Mouse (Mus musculus) olfactory bulb, adult 2 months (tissue): ENCODE measurements around the gene Trim14.

Source experiments
- CTCF ChIP-seq: fragments of 200-500 bp; IDR thresholded peaks from 2 replicates; pipeline ENCODE4 v1.5.1; 2012; ENCODE audit warnings: low read depth, mild to moderate bottlenecking, low read length, moderate library complexity; ENCODE audit not compliant: insufficient read depth
- POLR2A ChIP-seq: fragments of 200-500 bp; IDR thresholded peaks from 2 replicates; pipeline ENCODE4 v1.6.1; 2012; ENCODE audit warnings: mild to moderate bottlenecking, low read depth, low read length, moderate library complexity; ENCODE audit not compliant: insufficient read depth

DNA sequence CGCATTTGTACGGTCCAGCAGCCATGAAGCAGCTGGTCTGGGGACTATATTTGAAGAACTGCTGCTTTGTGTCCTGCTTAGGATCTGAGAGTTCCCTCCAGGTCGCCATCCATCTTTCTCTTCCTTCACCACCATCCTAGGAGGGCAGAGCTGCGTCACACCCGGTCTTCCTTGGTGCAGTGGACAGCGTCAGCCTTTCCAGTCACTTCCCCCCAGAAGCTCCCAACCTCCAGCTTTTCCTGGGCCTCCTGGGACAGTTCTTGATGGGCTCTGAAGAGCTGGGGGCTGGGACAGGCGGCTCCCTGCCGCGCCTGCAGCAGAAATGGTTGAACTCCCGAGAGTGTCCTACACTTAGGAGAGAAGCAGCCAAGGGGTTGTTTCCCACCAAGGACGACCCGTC, 38.9 kb upstream of the Trim14 start:
- TF ChIP-seq CTCF = no peak
- TF ChIP-seq POLR2A = no peak
